Mouse (Mus musculus): Measurements from ENCODE around the gene Slc6a17. TPM values are rescaled to one million over a fixed set of nuclear protein-coding genes. Genes with fewer than 3 reads are reported as not detected.
A peak's percentile ranks its signal among the peaks of the same experiment; 100 is the strongest.

The Slc6a17 gene
- polyA plus RNA-seq, 1 experiment from 2014 or later = 4.7 TPM

- 68% methylated on average over 5 of the region's 5 CpGs for WGBS
- H3K4me2 ChIP-seq = no peak overlapping the region
- no peaks in the 10 kb centered on the region for H3K9me3 ChIP-seq (replicated peaks)
- H3K4me1 ChIP-seq (replicated peaks) = peaks cover 9% of the 10 kb centered on the region; the same call in 1 of the 2 replicates
- peaks cover 6% of the 10 kb centered on the region; the same call in 1 of the 2 replicates for H3K27me3 ChIP-seq
- H3K27ac ChIP-seq = no peak overlapping the region
- no peak for ATAC-seq (replicated peaks; ENCODE audit: insufficient number of reproducible peaks, insufficient read depth, low FRiP score, low read depth)
- no peaks in the 10 kb centered on the region for H3K36me3 ChIP-seq
- no peak overlapping the region for H3K9ac ChIP-seq
- H3K4me3 ChIP-seq = no peak overlapping the region
Measured at GRCm38 (mm10) chr3:107545278-107545677, 27.5 kb upstream of the Slc6a17 start.

GRCm38 (mm10) chr3:107543158-107544080 lies 25.6 kb upstream of the Slc6a17 start:
- H3K4me2 ChIP-seq = no peak overlapping the region
- peaks cover 9% of the 10 kb centered on the region; the same call in 1 of the 2 replicates for H3K4me1 ChIP-seq (replicated peaks)
- H3K27me3 ChIP-seq = peaks cover 10% of the 10 kb centered on the region; the same call in 1 of the 2 replicates
- no peak for ATAC-seq (replicated peaks; ENCODE audit: insufficient number of reproducible peaks, insufficient read depth, low FRiP score, low read depth)
- no peak overlapping the region for H3K9ac ChIP-seq
- H3K9me3 ChIP-seq (replicated peaks) = no peaks in the 10 kb centered on the region
- no peaks in the 10 kb centered on the region for H3K36me3 ChIP-seq
- 69% methylated on average over 8 of the region's 8 CpGs for WGBS
- H3K4me3 ChIP-seq = no peak overlapping the region
- H3K27ac ChIP-seq = no peak overlapping the region

GRCm38 (mm10) chr3:107542584-107542983 lies 24.8 kb upstream of the Slc6a17 start:
- Histone ChIP-seq H3K4me3 (no peak overlapping the region), H3K27ac (no peak overlapping the region), H3K9ac (no peak overlapping the region), H3K9me3 (replicated peaks) (no peaks in the 10 kb centered on the region), H3K27me3 (peaks cover 12% of the 10 kb centered on the region; the same call in 1 of the 2 replicates), H3K4me2 (no peak overlapping the region), H3K36me3 (no peaks in the 10 kb centered on the region), H3K4me1 (replicated peaks) (peaks cover 10% of the 10 kb centered on the region)
- ATAC-seq (replicated peaks; ENCODE audit: insufficient number of reproducible peaks, insufficient read depth, low FRiP score, low read depth) = no peak
- WGBS = 57% methylated on average over 4 of the region's 4 CpGs

GRCm38 (mm10) chr3:107537504-107537889 lies 19.7 kb upstream of the Slc6a17 start:
- WGBS = 15% methylated on average over 8 of the region's 8 CpGs
- peak overlapping the region; percentile 31 for H3K4me3 ChIP-seq
- peaks cover 10% of the 10 kb centered on the region for H3K4me1 ChIP-seq (replicated peaks)
- no peak overlapping the region for H3K27ac ChIP-seq
- no peak overlapping the region for H3K9ac ChIP-seq
- peaks cover 25% of the 10 kb centered on the region for H3K27me3 ChIP-seq
- no peaks in the 10 kb centered on the region for H3K36me3 ChIP-seq
- H3K9me3 ChIP-seq (replicated peaks) = no peaks in the 10 kb centered on the region
- ATAC-seq (replicated peaks; ENCODE audit: insufficient number of reproducible peaks, insufficient read depth, low FRiP score, low read depth) = peak; percentile 47; the same call in 1 of the 2 replicates
- peak overlapping the region; percentile 64 for H3K4me2 ChIP-seq

- Histone ChIP-seq H3K4me3 (peak overlapping the region; percentile 31), H3K4me1 (replicated peaks) (peaks cover 10% of the 10 kb centered on the region), H3K4me2 (peak overlapping the region; percentile 64), H3K27me3 (peaks cover 25% of the 10 kb centered on the region), H3K9ac (peak overlapping the region; percentile 1; the same call in 1 of the 2 replicates), H3K36me3 (no peaks in the 10 kb centered on the region), H3K27ac (no peak overlapping the region), H3K9me3 (replicated peaks) (no peaks in the 10 kb centered on the region)
- WGBS = 3% methylated on average over 17 of the region's 17 CpGs
- peak; percentile 63 for ATAC-seq (replicated peaks; ENCODE audit: insufficient number of reproducible peaks, insufficient read depth, low FRiP score, low read depth)
Measured at GRCm38 (mm10) chr3:107536810-107537503, 19.1 kb upstream of the Slc6a17 start.

- 86% methylated on average over 7 of the region's 7 CpGs for WGBS
- Histone ChIP-seq H3K36me3 (no peaks in the 10 kb centered on the region), H3K4me2 (no peak overlapping the region), H3K27ac (no peak overlapping the region), H3K4me1 (replicated peaks) (peaks cover 10% of the 10 kb centered on the region), H3K9ac (no peak overlapping the region), H3K9me3 (replicated peaks) (no peaks in the 10 kb centered on the region), H3K4me3 (no peak overlapping the region), H3K27me3 (peaks cover 17% of the 10 kb centered on the region)
- no peak for ATAC-seq (replicated peaks; ENCODE audit: insufficient number of reproducible peaks, insufficient read depth, low FRiP score, low read depth)
Measured at GRCm38 (mm10) chr3:107534951-107535350, 17.1 kb upstream of the Slc6a17 start.

- peaks cover 16% of the 10 kb centered on the region for H3K27me3 ChIP-seq
- no peak overlapping the region for H3K27ac ChIP-seq
- H3K9ac ChIP-seq = no peak overlapping the region
- no peak overlapping the region for H3K4me3 ChIP-seq
- no peak overlapping the region for H3K4me2 ChIP-seq
- H3K36me3 ChIP-seq = no peaks in the 10 kb centered on the region
- ATAC-seq (replicated peaks; ENCODE audit: insufficient number of reproducible peaks, insufficient read depth, low FRiP score, low read depth) = no peak
- H3K4me1 ChIP-seq (replicated peaks) = peaks cover 17% of the 10 kb centered on the region
- 45% methylated on average over 4 of the region's 4 CpGs for WGBS
- H3K9me3 ChIP-seq (replicated peaks) = no peaks in the 10 kb centered on the region
Measured at GRCm38 (mm10) chr3:107533532-107533931, 15.7 kb upstream of the Slc6a17 start.

GRCm38 (mm10) chr3:107530581-107530980 lies 12.8 kb upstream of the Slc6a17 start:
- ATAC-seq (replicated peaks; ENCODE audit: insufficient number of reproducible peaks, insufficient read depth, low FRiP score, low read depth) = no peak
- 0 out of 2 replicates have a peak, but pooled peaks cover 4% of the 10 kb centered on the region for H3K27me3 ChIP-seq
- no peak overlapping the region for H3K4me2 ChIP-seq
- no peak overlapping the region for H3K27ac ChIP-seq
- H3K9me3 ChIP-seq (replicated peaks) = no peaks in the 10 kb centered on the region
- 70% methylated on average over 5 of the region's 5 CpGs for WGBS
- no peak overlapping the region for H3K9ac ChIP-seq
- H3K36me3 ChIP-seq = no peaks in the 10 kb centered on the region
- H3K4me1 ChIP-seq (replicated peaks) = peaks cover 15% of the 10 kb centered on the region
- no peak overlapping the region for H3K4me3 ChIP-seq

- Histone ChIP-seq H3K4me2 (no peak overlapping the region), H3K9me3 (replicated peaks) (no peaks in the 10 kb centered on the region), H3K4me1 (replicated peaks) (peaks cover 15% of the 10 kb centered on the region), H3K27ac (0 out of 2 replicates have a peak overlapping the region, but pooled peaks have one; percentile 12), H3K36me3 (no peaks in the 10 kb centered on the region), H3K4me3 (no peak overlapping the region), H3K27me3 (no peaks in the 10 kb centered on the region), H3K9ac (no peak overlapping the region)
- WGBS = 65% methylated on average over 5 of the region's 5 CpGs
- no peak for ATAC-seq (replicated peaks; ENCODE audit: insufficient number of reproducible peaks, insufficient read depth, low FRiP score, low read depth)
Measured at GRCm38 (mm10) chr3:107529182-107529581, 11.4 kb upstream of the Slc6a17 start.

- ATAC-seq (replicated peaks; ENCODE audit: insufficient number of reproducible peaks, insufficient read depth, low FRiP score, low read depth) = peak; percentile 56
- WGBS = 18% methylated on average over 9 of the region's 9 CpGs
Measured at GRCm38 (mm10) chr3:107528401-107529118, 10.7 kb upstream of the Slc6a17 start.

GRCm38 (mm10) chr3:107524547-107524946 lies 6.7 kb upstream of the Slc6a17 start:
- Histone ChIP-seq H3K4me1 (replicated peaks) (peaks cover 15% of the 10 kb centered on the region), H3K4me3 (no peak overlapping the region), H3K9ac (no peak overlapping the region), H3K4me2 (no peak overlapping the region), H3K27me3 (peaks cover 8% of the 10 kb centered on the region; the same call in 1 of the 2 replicates), H3K36me3 (no peaks in the 10 kb centered on the region), H3K27ac (no peak overlapping the region), H3K9me3 (replicated peaks) (no peaks in the 10 kb centered on the region)
- 57% methylated on average over 6 of the region's 6 CpGs for WGBS
- ATAC-seq (replicated peaks; ENCODE audit: insufficient number of reproducible peaks, insufficient read depth, low FRiP score, low read depth) = no peak

More at GRCm38 (mm10) chr3:107528401-107529118, 10.7 kb upstream of the Slc6a17 start:
- Histone ChIP-seq H3K9me3 (replicated peaks) (no peaks in the 10 kb centered on the region), H3K4me2 (peak overlapping the region; percentile 45), H3K27me3 (no peaks in the 10 kb centered on the region), H3K36me3 (no peaks in the 10 kb centered on the region), H3K27ac (peak overlapping the region; percentile 80), H3K9ac (no peak overlapping the region), H3K4me1 (replicated peaks) (peaks cover 15% of the 10 kb centered on the region), H3K4me3 (no peak overlapping the region)
